Mouse (Mus musculus) monocyte, adult 59 days (primary cell): ENCODE results near the gene Podxl2. TPM values are rescaled to one million over a fixed set of nuclear protein-coding genes. Genes with fewer than 3 reads are reported as not detected.

Experiments
- total RNA-seq, 2 experiments: library from RNA; stranded (reverse); gene quantifications; one replicate each; pipeline ENCODE4 v1.2.4; 2023

Podxl2 gene
- total RNA-seq: not detected

GRCm38 (mm10) chr6:88874868-88875508, at the start of gene Podxl2:
Podxl2 (minus strand) TSS chr6:88875044.

GRCm38 (mm10) chr6:88901947-88902820, 27.3 kb upstream of the Podxl2 start, which contains the start of gene Tpra1:
Tpra1 (plus strand) TSS chr6:88902251.

GRCm38 (mm10) chr6:88898534-88899048, 23.7 kb upstream of the Podxl2 start, which contains the start of gene Mcm2:
Mcm2 (minus strand) TSS chr6:88898780.

GRCm38 (mm10) chr6:88841781-88842689, 32.8 kb downstream of the Podxl2 start, which contains the start of gene Abtb1:
Abtb1 (minus strand) TSS chr6:88841984.

Other genes starting within 250 kb of the Podxl2 start
- gene Kbtbd12, start 237.1 kb downstream of the Podxl2 start, total RNA-seq: under 1 TPM in 1 of 2 experiments, not detected in 1; 0.58 TPM
- gene Mgll, start 150.6 kb downstream of the Podxl2 start, total RNA-seq: 1 to 10 TPM in 1 of 2 experiments, under 1 TPM in 1; 0.76 to 1.4 TPM
- 10 to 100 TPM; 63.1 to 65.5 TPM for gene Abtb1, start 33.1 kb downstream of the Podxl2 start, total RNA-seq
- 10 to 100 TPM in 1 of 2 experiments, 1 to 10 TPM in 1; 7.3 to 10.1 TPM for gene Mcm2, start 23.7 kb upstream of the Podxl2 start, total RNA-seq
- gene Tpra1, start 27.2 kb upstream of the Podxl2 start, total RNA-seq: 100 to 1,000 TPM; 133 to 142 TPM